Mouse (Mus musculus) liver, postnatal 0 days (tissue): ENCODE measurements around the gene Gphn. TPM values are rescaled to one million over a fixed set of nuclear protein-coding genes. Genes with fewer than 3 reads are reported as not detected.

Experiments
- ATAC-seq: fragments of 200-750 bp; cut with Nextera tagmentation; 2 replicates; pipeline ENCODE4 v1.8.0; 2017; ENCODE audit warnings: mild to moderate bottlenecking, moderate library complexity
- DNase-seq: peaks from one replicate; pipeline ENCODE4 v3.0.0-alpha.2; 2016
- H3K27ac ChIP-seq: fragments of 300-500 bp; sonication (generic); 2 replicates; pipeline ENCODE4 v1.5.1; 2014; ENCODE audit warnings: antibody characterized with exemption, moderate library complexity, mild to moderate bottlenecking, low read depth
- H3K27me3 ChIP-seq: fragments of 300-500 bp; sonication (generic); 2 replicates; pipeline ENCODE4 v1.6.1; 2014; ENCODE audit warnings: low read length, control low read depth, mixed read lengths; ENCODE audit not compliant: insufficient read depth
- H3K36me3 ChIP-seq: fragments of 300-500 bp; sonication (generic); replicated peaks from 2 replicates; pipeline ENCODE4 v1.6.1; 2014; ENCODE audit warnings: mild to moderate bottlenecking, control low read depth, low read length, moderate library complexity, mixed read lengths; ENCODE audit not compliant: insufficient read depth
- H3K4me1 ChIP-seq: fragments of 300-500 bp; sonication (generic); 2 replicates; pipeline ENCODE4 v1.6.1; 2014; ENCODE audit warnings: antibody characterized with exemption, mild to moderate bottlenecking, control low read depth; ENCODE audit not compliant: insufficient read depth
- H3K4me2 ChIP-seq: fragments of 300-500 bp; sonication (generic); 2 replicates; pipeline ENCODE4 v1.6.1; 2014; ENCODE audit warnings: low read depth, mild to moderate bottlenecking, low read length, moderate library complexity, mixed read lengths
- H3K4me3 ChIP-seq: fragments of 300-500 bp; sonication (generic); 2 replicates; pipeline ENCODE4 v1.5.1; 2014; ENCODE audit warnings: low read depth, low read length
- H3K9ac ChIP-seq: fragments of 300-500 bp; sonication (generic); replicated peaks from 2 replicates; pipeline ENCODE4 v1.6.1; 2014; ENCODE audit warnings: mild to moderate bottlenecking, moderate library complexity
- H3K9me3 ChIP-seq: fragments of 300-500 bp; sonication (generic); 2 replicates; pipeline ENCODE4 v1.6.1; 2016; ENCODE audit warnings: mild to moderate bottlenecking, control low read depth, low read length, mixed read lengths
- CTCF ChIP-seq: sonication (generic); IDR thresholded peaks from 2 replicates; pipeline ENCODE4 v1.5.1; 2016; ENCODE audit warnings: antibody characterized with exemption, low read depth
- EP300 ChIP-seq: IDR thresholded peaks from 2 replicates; pipeline ENCODE4 v1.6.1; 2016; ENCODE audit warnings: antibody characterized with exemption, low read depth, mild to moderate bottlenecking
- WGBS: fragments of 180-500 bp; shearing (Covaris S2); extraction: QIAGEN DNeasy Blood & Tissue Kit; methylation state at CpG from one replicate; pipeline ENCODE4 v1.1.7; 2014; ENCODE audit not compliant: insufficient replicate concordance; 5-methylcytosine and 5-hydroxymethylcytosine counted together
- polyA plus RNA-seq: library from polyadenylated mRNA; unstranded; fragments of >200 nt; fragmentation: Nextera tagmentation; extraction: Ambion mirVana; gene quantifications from 2 replicates; pipeline ENCODE4 v1.2.1, GENCODE M21; 2015

Gene Gphn
- polyA plus RNA-seq, 1 experiment from 2014 or later = 6.1 TPM

GRCm38 (mm10) chr12:78681048-78681447 lies 454.9 kb downstream of the Gphn start:
- no peaks in the 10 kb centered on the region for H3K27me3 ChIP-seq

GRCm38 (mm10) chr12:78682279-78682678 lies 456.1 kb downstream of the Gphn start:
- DNase-seq (no peak), ATAC-seq (no peak)

More at GRCm38 (mm10) chr12:78681048-78681447, 454.9 kb downstream of the Gphn start:
- no peaks in the 10 kb centered on the region for H3K4me1 ChIP-seq
- ATAC-seq (no peak), DNase-seq (no peak)
- WGBS = 73% methylated on average over 2 of the region's 2 CpGs
- no peaks in the 10 kb centered on the region for H3K9me3 ChIP-seq
- no peak for TF ChIP-seq EP300
- no peak for TF ChIP-seq CTCF
- no peak overlapping the region for H3K4me3 ChIP-seq
- H3K36me3 ChIP-seq = no peaks in the 10 kb centered on the region
- H3K4me2 ChIP-seq = no peak overlapping the region
- no peak overlapping the region for H3K9ac ChIP-seq
- no peak overlapping the region for H3K27ac ChIP-seq

GRCm38 (mm10) chr12:78685669-78686215 lies 459.6 kb downstream of the Gphn start:
- H3K9me3 ChIP-seq = no peaks in the 10 kb centered on the region
- H3K27me3 ChIP-seq = no peaks in the 10 kb centered on the region
- 66% methylated on average over 1 of the region's 1 CpGs for WGBS
- H3K4me1 ChIP-seq = no peaks in the 10 kb centered on the region
- no peaks in the 10 kb centered on the region for H3K36me3 ChIP-seq
- H3K27ac ChIP-seq = no peak overlapping the region
- no peak overlapping the region for H3K9ac ChIP-seq
- ATAC-seq (no peak), DNase-seq (no peak)
- H3K4me3 ChIP-seq = no peak overlapping the region
- H3K4me2 ChIP-seq = no peak overlapping the region
- no peak for TF ChIP-seq EP300
- no peak for TF ChIP-seq CTCF

More at GRCm38 (mm10) chr12:78682279-78682678, 456.1 kb downstream of the Gphn start:
- H3K4me2 ChIP-seq = no peak overlapping the region
- 73% methylated on average over 4 of the region's 4 CpGs for WGBS
- no peaks in the 10 kb centered on the region for H3K9me3 ChIP-seq
- no peak overlapping the region for H3K4me3 ChIP-seq
- no peaks in the 10 kb centered on the region for H3K36me3 ChIP-seq
- H3K9ac ChIP-seq = no peak overlapping the region
- H3K27me3 ChIP-seq = no peaks in the 10 kb centered on the region
- TF ChIP-seq EP300 (no peak), CTCF (no peak)
- no peak overlapping the region for H3K27ac ChIP-seq
- H3K4me1 ChIP-seq = no peaks in the 10 kb centered on the region

- no peak overlapping the region for H3K4me3 ChIP-seq
- ATAC-seq = no peak
- 81% methylated on average over 5 of the region's 5 CpGs for WGBS
- H3K36me3 ChIP-seq = no peaks in the 10 kb centered on the region
- H3K4me1 ChIP-seq = no peaks in the 10 kb centered on the region
- no peaks in the 10 kb centered on the region for H3K27me3 ChIP-seq
- no peaks in the 10 kb centered on the region for H3K9me3 ChIP-seq
- no peak for TF ChIP-seq EP300
- no peak for TF ChIP-seq CTCF
- no peak overlapping the region for H3K9ac ChIP-seq
- no peak for DNase-seq
- no peak overlapping the region for H3K4me2 ChIP-seq
- no peak overlapping the region for H3K27ac ChIP-seq
Measured at GRCm38 (mm10) chr12:78688876-78689275, 462.7 kb downstream of the Gphn start.

GRCm38 (mm10) chr12:78691325-78691724 lies 465.1 kb downstream of the Gphn start, which contains the start of gene Fam71d:
Gene Fam71d (plus strand): TSS chr12:78691535.
- no peaks in the 10 kb centered on the region for H3K36me3 ChIP-seq
- no peak within 1 kb of the TSS for H3K27ac ChIP-seq
- no peak for DNase-seq
- no peak for TF ChIP-seq EP300
- no peak for TF ChIP-seq CTCF
- H3K4me3 ChIP-seq = no peak within 1 kb of the TSS
- no peak for ATAC-seq
- no peaks in the 10 kb centered on the region for H3K4me1 ChIP-seq
- 65% methylated on average over 1 of the region's 1 CpGs for WGBS
- no peaks in the 10 kb centered on the region for H3K9me3 ChIP-seq
- H3K4me2 ChIP-seq = no peak within 1 kb of the TSS
- H3K9ac ChIP-seq = no peak within 1 kb of the TSS
- no peaks in the 10 kb centered on the region for H3K27me3 ChIP-seq

GRCm38 (mm10) chr12:78693281-78693680 lies 467.1 kb downstream of the Gphn start:
- DNase-seq (no peak), ATAC-seq (no peak)
- 75% methylated on average over 2 of the region's 2 CpGs for WGBS
- Histone ChIP-seq H3K36me3 (no peaks in the 10 kb centered on the region), H3K4me2 (no peak overlapping the region), H3K4me1 (no peaks in the 10 kb centered on the region), H3K27me3 (no peaks in the 10 kb centered on the region), H3K9ac (no peak overlapping the region), H3K9me3 (no peaks in the 10 kb centered on the region), H3K4me3 (no peak overlapping the region), H3K27ac (no peak overlapping the region)
- TF ChIP-seq CTCF = no peak
- TF ChIP-seq EP300 = no peak

GRCm38 (mm10) chr12:78717783-78718182 lies 491.6 kb downstream of the Gphn start:
- no peak overlapping the region for H3K9ac ChIP-seq
- no peak overlapping the region for H3K4me2 ChIP-seq
- no peaks in the 10 kb centered on the region for H3K4me1 ChIP-seq
- H3K9me3 ChIP-seq = no peaks in the 10 kb centered on the region
- H3K36me3 ChIP-seq = no peaks in the 10 kb centered on the region
- H3K27ac ChIP-seq = no peak overlapping the region
- H3K27me3 ChIP-seq = no peaks in the 10 kb centered on the region
- WGBS = 59% methylated on average over 2 of the region's 2 CpGs
- TF ChIP-seq EP300 = no peak
- TF ChIP-seq CTCF = no peak
- H3K4me3 ChIP-seq = no peak overlapping the region
- ATAC-seq (no peak), DNase-seq (no peak)
